Mouse (Mus musculus) ES-Bruce4 (cell line): Measurements from ENCODE around the gene Wdhd1. TPM values are rescaled to one million over a fixed set of nuclear protein-coding genes. Genes with fewer than 3 reads are reported as not detected.

Experiments used
- H3K27ac ChIP-seq: 2 replicates; pipeline ENCODE4 v1.5.1; 2012; ENCODE audit warnings: low read length, inconsistent platforms; ENCODE audit not compliant: insufficient read depth
- H3K27me3 ChIP-seq: 2 replicates; pipeline ENCODE4 v1.6.1; 2012; ENCODE audit warnings: mild to moderate bottlenecking, low read length, inconsistent platforms; ENCODE audit not compliant: control insufficient read depth, poor library complexity, insufficient read depth, severe bottlenecking
- H3K36me3 ChIP-seq: 2 replicates; pipeline ENCODE4 v1.6.1; 2012; ENCODE audit warnings: inconsistent platforms, mild to moderate bottlenecking, low read length, moderate library complexity; ENCODE audit not compliant: control insufficient read depth, poor library complexity, insufficient read depth, severe bottlenecking
- H3K4me1 ChIP-seq: one replicate; pipeline ENCODE4 v1.8.1; 2011; ENCODE audit warnings: low read length; ENCODE audit not compliant: control insufficient read depth, insufficient read depth
- H3K4me3 ChIP-seq: 2 replicates; pipeline ENCODE4 v1.5.1; 2011; ENCODE audit warnings: low read depth, mild to moderate bottlenecking, low read length
- H3K9ac ChIP-seq: 2 replicates; pipeline ENCODE4 v1.6.1; 2012; ENCODE audit warnings: low read depth, mild to moderate bottlenecking, inconsistent platforms; ENCODE audit not compliant: poor library complexity, severe bottlenecking
- H3K9me3 ChIP-seq: replicated peaks from 2 replicates; pipeline ENCODE4 v1.6.1; 2012; ENCODE audit warnings: mild to moderate bottlenecking, low read length, inconsistent platforms; ENCODE audit not compliant: control insufficient read depth, poor library complexity, insufficient read depth, severe bottlenecking
- CTCF ChIP-seq: IDR thresholded peaks from one replicate; pipeline ENCODE4 v1.8.1; 2011; ENCODE audit warnings: low read depth, low read length
- EP300 ChIP-seq: IDR thresholded peaks from 2 replicates; pipeline ENCODE4 v1.6.1; 2011; ENCODE audit warnings: low read depth, low read length; ENCODE audit not compliant: insufficient read depth
- POLR2A ChIP-seq: IDR thresholded peaks from one replicate; pipeline ENCODE4 v1.8.1; 2011; ENCODE audit warnings: low read length; ENCODE audit not compliant: insufficient read depth
- polyA plus RNA-seq: library from polyadenylated mRNA; stranded (reverse); fragments of >200 nt; gene quantifications from 2 replicates; pipeline ENCODE4 v1.2.4, GENCODE M21; 2011; ENCODE audit warnings: low read depth; ENCODE audit not compliant: missing spikeins, insufficient read depth, insufficient read length

The Wdhd1 gene
- polyA plus RNA-seq, 1 experiment: 55.4 TPM

DNA sequence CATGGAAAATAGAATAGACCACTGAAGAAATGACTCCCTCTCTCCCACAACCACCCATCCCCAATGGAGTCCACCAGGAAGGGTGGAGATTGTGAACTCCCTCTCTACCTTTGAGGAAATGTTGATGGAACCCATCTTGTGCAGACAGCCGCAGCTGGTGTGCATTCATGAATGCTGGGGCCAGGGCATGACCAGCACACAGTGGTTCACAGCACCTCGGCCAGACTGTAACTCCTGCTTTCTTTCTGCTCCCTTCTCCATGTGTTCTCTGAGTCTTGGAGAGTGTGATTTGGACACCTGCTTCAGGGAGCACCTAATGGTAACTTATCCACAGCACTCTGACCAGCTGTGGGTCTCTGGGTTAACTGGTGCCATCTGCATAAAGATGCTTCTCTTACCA lies 60.1 kb downstream of the Wdhd1 start:
- H3K27ac ChIP-seq: no peak overlapping the region
- TF ChIP-seq EP300: no peak
- TF ChIP-seq POLR2A: no peak
- no peak for TF ChIP-seq CTCF
- no peaks in the 10 kb centered on the region for H3K27me3 ChIP-seq
- H3K4me1 ChIP-seq: no peaks in the 10 kb centered on the region
- no peaks in the 10 kb centered on the region for H3K9me3 ChIP-seq
- no peaks in the 10 kb centered on the region for H3K36me3 ChIP-seq
- H3K4me3 ChIP-seq: no peak overlapping the region
- H3K9ac ChIP-seq: no peak overlapping the region

DNA sequence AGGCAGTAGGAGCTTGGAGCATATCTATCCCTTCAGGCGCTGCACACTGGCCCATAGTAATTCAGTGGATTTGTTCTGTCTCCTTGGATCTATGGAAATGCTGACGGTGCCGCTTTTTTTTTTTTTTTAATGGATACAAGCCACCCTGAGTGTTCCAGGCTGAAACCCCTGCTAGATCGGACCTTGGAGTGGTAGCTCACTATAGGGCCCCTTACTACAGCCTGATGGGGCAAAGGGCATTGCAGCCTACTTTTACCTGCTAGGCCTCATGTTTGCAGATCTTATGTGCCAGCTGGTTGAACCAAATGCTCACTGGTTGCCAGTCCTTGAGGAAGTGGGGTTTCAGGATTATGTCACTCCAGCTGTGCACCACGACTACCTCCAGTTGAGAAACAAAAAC lies 62.3 kb downstream of the Wdhd1 start:
- Histone ChIP-seq H3K9me3 (no peaks in the 10 kb centered on the region), H3K9ac (no peak overlapping the region), H3K4me1 (no peaks in the 10 kb centered on the region), H3K27ac (no peak overlapping the region), H3K36me3 (no peaks in the 10 kb centered on the region), H3K27me3 (no peaks in the 10 kb centered on the region), H3K4me3 (no peak overlapping the region)
- TF ChIP-seq CTCF (no peak), POLR2A (no peak), EP300 (no peak)

DNA sequence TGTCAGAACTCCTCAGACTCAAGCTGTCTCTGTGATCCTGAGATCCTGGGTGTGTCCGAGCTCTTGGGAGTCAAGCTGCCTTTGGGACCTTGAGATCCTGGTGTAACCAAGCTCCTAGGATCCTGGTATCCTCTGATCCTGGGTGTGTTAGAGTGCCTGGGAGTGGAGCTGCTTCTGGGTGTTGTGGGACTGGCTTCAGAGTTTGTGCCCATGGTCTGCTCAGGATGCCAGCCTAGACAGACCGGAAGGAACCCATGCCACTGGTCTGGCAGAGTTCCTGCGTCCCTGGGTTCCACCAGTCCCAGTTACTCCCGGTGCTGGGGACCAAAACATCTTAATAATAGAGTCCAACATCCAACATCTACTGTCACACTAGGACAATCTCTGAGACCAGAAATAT lies 63.4 kb downstream of the Wdhd1 start:
- H3K9me3 ChIP-seq: no peaks in the 10 kb centered on the region
- H3K4me3 ChIP-seq: no peak overlapping the region
- no peak overlapping the region for H3K27ac ChIP-seq
- no peaks in the 10 kb centered on the region for H3K27me3 ChIP-seq
- H3K9ac ChIP-seq: no peak overlapping the region
- no peak for TF ChIP-seq EP300
- no peak for TF ChIP-seq POLR2A
- no peak for TF ChIP-seq CTCF
- no peaks in the 10 kb centered on the region for H3K36me3 ChIP-seq
- H3K4me1 ChIP-seq: no peaks in the 10 kb centered on the region

DNA sequence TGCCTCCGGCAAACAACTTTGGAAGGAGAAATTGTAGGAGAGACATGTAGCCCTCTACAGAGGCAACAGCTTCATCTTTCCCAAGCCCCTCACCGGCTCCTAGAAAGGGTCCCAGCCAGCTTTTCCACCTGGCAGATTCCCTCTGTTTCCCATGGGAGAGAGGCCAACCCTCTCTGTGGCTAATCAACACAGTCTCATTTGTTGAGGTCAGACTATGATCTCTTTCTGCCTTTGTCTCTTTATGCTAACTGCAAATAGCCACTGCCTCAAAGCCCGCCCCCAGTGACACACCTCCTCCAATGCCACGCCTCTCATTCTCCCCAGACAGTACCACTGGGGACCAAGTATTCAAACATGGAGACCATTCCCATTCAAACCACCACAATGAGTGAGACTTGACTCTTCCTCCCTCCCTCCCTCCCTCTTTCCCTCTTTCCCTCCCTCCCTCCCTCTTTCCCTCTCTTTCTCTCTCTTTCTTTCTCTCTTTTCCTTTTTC lies 66.9 kb downstream of the Wdhd1 start:
- Histone ChIP-seq H3K27ac (no peak overlapping the region), H3K27me3 (no peaks in the 10 kb centered on the region), H3K4me1 (no peaks in the 10 kb centered on the region), H3K9me3 (no peaks in the 10 kb centered on the region), H3K4me3 (no peak overlapping the region), H3K9ac (no peak overlapping the region), H3K36me3 (no peaks in the 10 kb centered on the region)
- no peak for TF ChIP-seq EP300
- TF ChIP-seq CTCF: no peak
- no peak for TF ChIP-seq POLR2A

DNA sequence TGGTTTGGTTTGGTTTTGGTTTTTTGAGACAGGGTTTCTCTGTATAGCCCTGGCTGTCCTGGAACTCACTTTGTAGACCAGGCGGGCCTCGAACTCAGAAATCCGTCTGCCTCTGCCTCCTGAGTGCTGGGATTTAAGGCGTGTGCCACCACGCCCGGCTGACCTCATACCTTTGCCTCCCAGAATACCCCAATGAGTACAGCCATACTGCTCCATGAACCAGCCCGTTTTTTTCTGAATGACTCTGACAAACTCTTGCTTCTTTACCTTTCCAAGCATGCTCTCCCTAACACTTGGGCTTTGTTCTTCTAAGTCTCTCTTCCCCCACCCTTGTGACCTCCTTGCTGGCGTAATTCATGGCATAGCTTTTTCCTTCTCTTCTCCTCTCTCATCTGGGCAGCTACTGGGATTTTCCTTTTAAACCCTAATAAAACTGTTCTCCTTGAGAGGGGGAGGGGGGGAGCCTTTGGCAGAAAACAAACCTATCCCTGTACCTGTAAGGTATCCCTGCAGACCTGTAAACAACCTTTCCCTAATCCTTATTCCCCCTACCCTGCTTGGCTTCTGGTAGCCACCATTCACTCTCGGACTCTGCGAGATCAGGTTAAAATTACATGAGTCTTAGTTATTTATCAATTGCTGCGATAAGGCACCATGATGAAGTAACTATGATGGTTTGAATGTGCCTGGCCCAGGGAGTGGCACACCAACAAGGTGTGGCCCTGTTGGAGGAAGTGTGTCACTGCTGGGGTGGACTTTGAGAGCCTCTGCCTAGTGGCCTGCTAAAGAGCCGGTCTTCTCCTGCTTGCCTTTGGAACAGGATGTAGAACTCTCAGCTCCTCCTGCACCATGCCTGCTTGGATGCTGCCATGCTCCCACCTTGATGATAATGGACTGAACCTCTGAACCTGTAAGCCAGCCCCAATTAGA lies 67.8 kb downstream of the Wdhd1 start:
- H3K27ac ChIP-seq: no peak overlapping the region
- H3K9me3 ChIP-seq: no peaks in the 10 kb centered on the region
- no peaks in the 10 kb centered on the region for H3K4me1 ChIP-seq
- H3K27me3 ChIP-seq: no peaks in the 10 kb centered on the region
- no peaks in the 10 kb centered on the region for H3K36me3 ChIP-seq
- H3K9ac ChIP-seq: no peak overlapping the region
- no peak overlapping the region for H3K4me3 ChIP-seq
- TF ChIP-seq POLR2A (no peak), CTCF (no peak), EP300 (no peak)

DNA sequence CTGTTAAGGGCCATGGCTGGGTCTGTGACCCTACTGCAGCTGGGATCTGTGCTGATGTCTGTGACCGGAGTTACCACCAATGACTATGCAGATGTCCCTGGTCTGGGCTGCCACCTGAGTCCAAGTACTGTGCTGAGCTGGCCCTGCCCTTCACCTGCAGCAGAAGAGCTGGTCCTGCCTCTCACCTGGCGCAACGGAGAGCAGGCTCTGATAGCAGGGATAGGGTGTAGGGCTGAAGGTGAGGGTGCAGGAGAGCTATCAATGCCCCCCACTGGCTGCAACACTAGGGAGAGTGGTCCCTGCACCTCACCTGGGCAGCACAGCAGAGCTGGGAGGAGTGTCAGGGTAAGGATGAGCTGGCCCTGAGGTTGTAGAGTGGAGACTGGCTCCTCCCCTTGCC lies 70.1 kb downstream of the Wdhd1 start:
- Histone ChIP-seq H3K27me3 (no peaks in the 10 kb centered on the region), H3K27ac (no peak overlapping the region), H3K36me3 (no peaks in the 10 kb centered on the region), H3K4me1 (no peaks in the 10 kb centered on the region), H3K9ac (no peak overlapping the region), H3K4me3 (no peak overlapping the region), H3K9me3 (no peaks in the 10 kb centered on the region)
- TF ChIP-seq EP300 (no peak), POLR2A (no peak), CTCF (no peak)
